Comparison of ENCODE assay signal across 20 mouse cellular contexts in genomic region chr5:121242701-121243100, GRCm38 (mm10). TPM values are rescaled to one million over a fixed set of nuclear protein-coding genes. Genes with fewer than 3 reads are reported as not detected.
DNase-seq lines count a peak whose midpoint lies in the region; ATAC-seq and TF ChIP-seq lines count a peak whose summit lies in the region.
"Had no signal": no experiment of that assay in that cellular context is flagged by ENCODE, and none has a peak within 500 bp of the region (broad histone marks: within the 10 kb centered on the region; RNA-seq: fewer than 3 reads in every experiment).

No protein-coding gene starts in this region.

- H3K27ac ChIP-seq in cerebellum, adult 2 months (ENCODE audit: insufficient read depth, low read length) = no peak overlapping the region; the same call in 1 of the 2 replicates
- H3K27ac ChIP-seq: hindbrain, embryonic 13.5 days; macrophage had no signal

- no peak for TF ChIP-seq POLR2A in cerebellum, adult 2 months (IDR thresholded peaks at IDR 0.05; ENCODE audit: borderline replicate concordance, insufficient read depth, low read length)

- TF ChIP-seq CTCF in cerebellum, adult 2 months (IDR thresholded peaks at IDR 0.05; ENCODE audit: borderline replicate concordance, insufficient read depth, low read depth, low read length) = no peak

- peak; percentile 58 for ATAC-seq in megakaryocyte-erythroid progenitor cell, adult 5-6 weeks (replicated peaks; ENCODE audit: low FRiP score, low TSS enrichment, poor library complexity, severe bottlenecking)
- ATAC-seq: forebrain, embryonic 16.5 days; midbrain, embryonic 16.5 days; Patski had no signal

- H3K4me3 ChIP-seq in cerebellum, adult 2 months (replicated peaks; ENCODE audit: insufficient read depth, low read depth, low read length) = no peak overlapping the region
- H3K4me3 ChIP-seq: hindbrain, embryonic 13.5 days had no signal

- 94% methylated on average over 1 of the region's 1 CpGs for WGBS in cerebellum, adult 2 months

- H3K4me1 ChIP-seq in cerebellum, adult 2 months (ENCODE audit: control insufficient read depth, insufficient read depth, low read length) = peaks cover 32% of the 10 kb centered on the region

- peak; percentile 40 to 58 for DNase-seq in spleen, postnatal 10 days (ENCODE audit: low spot score in 2 of 2)
- DNase-seq in spleen, adult 18-20 months = no peak
- DNase-seq in c-Kit-negative CD71-positive TER-119-positive erythroid progenitor cells, embryonic 14.5 days (ENCODE audit: low read depth, low spot score) = peak; percentile 81
- peak; percentile 71 for DNase-seq in liver
- DNase-seq in cerebellum, postnatal 10 days = no peak
- no peak for DNase-seq in cerebellum, adult 2 months
- DNase-seq: cerebellum, adult 11-12 months; embryo, embryonic 11 days; gastrocnemius, postnatal 14 days; kidney, adult 11 months; kidney, postnatal 14 days; lung, adult 18-20 months; right cerebral cortex, postnatal 25 days; thymus, postnatal 14 days had no signal

- no peaks in the 10 kb centered on the region for H3K27me3 ChIP-seq in cerebellum, adult 2 months (ENCODE audit: control insufficient read depth, insufficient read depth, low read length)
- H3K27me3 ChIP-seq: hindbrain, embryonic 13.5 days; Patski had no signal

RNA-seq across cellular contexts. Expression of gene Hectd4, which starts 22.7 kb away (rescaled TPM):
- total RNA-seq in megakaryocyte-erythroid progenitor cell, adult 5-6 weeks (2014; fragmentation: Nextera tagmentation) = 53.9 and 71.9 TPM in 2 replicates
- total RNA-seq in megakaryocyte-erythroid progenitor cell, adult 5-6 weeks (2017) = 10.1 and 25.7 TPM in 2 replicates
- 81.2 and 86.4 TPM in 2 replicates for polyA plus RNA-seq in cerebellum, adult 2 months (2012; rRNA removed)

RNA-seq across cellular contexts. Expression of gene Rpl6, which starts 38.4 kb away (rescaled TPM):
- total RNA-seq in megakaryocyte-erythroid progenitor cell, adult 5-6 weeks (2014; fragmentation: Nextera tagmentation) = 2,340 and 2,677 TPM in 2 replicates
- total RNA-seq in megakaryocyte-erythroid progenitor cell, adult 5-6 weeks (2017) = 1,622 and 1,735 TPM in 2 replicates
- 363 and 400 TPM in 2 replicates for polyA plus RNA-seq in cerebellum, adult 2 months (2012; rRNA removed)

RNA-seq across cellular contexts. Expression of gene Ptpn11, which starts 51.5 kb away (rescaled TPM):
- total RNA-seq in megakaryocyte-erythroid progenitor cell, adult 5-6 weeks (2014; fragmentation: Nextera tagmentation) = 38.2 and 44.4 TPM in 2 replicates
- 44.2 and 48.6 TPM in 2 replicates for total RNA-seq in megakaryocyte-erythroid progenitor cell, adult 5-6 weeks (2017)
- 89.0 and 91.8 TPM in 2 replicates for polyA plus RNA-seq in cerebellum, adult 2 months (2012; rRNA removed)

Comparison
In these comparisons a context has a peak if more than half of its experiments do, and no peak if none do; other contexts are left out.
1. DNase-seq: peak in spleen, postnatal 10 days (2 of 2), c-Kit-negative CD71-positive TER-119-positive erythroid progenitor cells, embryonic 14.5 days (single experiment) and liver (single experiment); none in spleen, adult 18-20 months (0 of 2), cerebellum, postnatal 10 days (0 of 2) and cerebellum, adult 2 months (0 of 2).